Comparison of ENCODE assay signal across 20 mouse cellular contexts in the genomic region with DNA sequence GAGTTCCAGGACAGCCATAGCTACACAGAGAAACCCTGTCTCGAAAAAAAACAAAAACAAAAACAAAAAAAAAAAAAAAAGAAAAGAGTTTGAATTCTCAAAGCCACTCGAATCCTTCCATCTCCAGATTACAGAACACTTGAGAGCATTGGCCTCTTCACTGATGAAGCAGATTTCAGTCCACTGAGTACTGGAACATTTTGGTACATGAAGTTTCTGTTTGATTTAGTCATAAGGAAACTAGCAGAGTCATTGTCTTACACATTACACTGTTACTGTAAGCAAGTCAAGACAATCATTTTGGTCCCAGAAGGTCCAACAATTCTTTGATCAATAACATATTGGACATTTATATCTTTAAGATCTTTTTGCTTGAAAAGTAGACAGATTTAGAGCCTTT.
"Had no signal": no experiment of that assay in that cellular context is flagged by ENCODE, and none has a peak within 500 bp of the region (broad histone marks: within the 10 kb centered on the region; RNA-seq: fewer than 3 reads in every experiment).

No protein-coding gene starts in this region.

- H3K27me3 ChIP-seq: lung, embryonic 15.5 days; midbrain, embryonic 12.5 days; midbrain, embryonic 15.5 days; neural tube, embryonic 12.5 days; neural tube, embryonic 15.5 days; stomach, embryonic 15.5 days had no signal

- H3K9me3 ChIP-seq: liver, embryonic 13.5 days; lung, embryonic 15.5 days; midbrain, embryonic 12.5 days; midbrain, embryonic 15.5 days; neural tube, embryonic 12.5 days; neural tube, embryonic 15.5 days; stomach, embryonic 15.5 days had no signal

- H3K36me3 ChIP-seq: midbrain, embryonic 15.5 days; neural tube, embryonic 15.5 days; stomach, embryonic 15.5 days had no signal

- H3K4me3 ChIP-seq: left cerebral cortex, adult 2 months; liver, embryonic 13.5 days; lung, embryonic 15.5 days; midbrain, embryonic 12.5 days; midbrain, embryonic 15.5 days; neural tube, embryonic 12.5 days; neural tube, embryonic 15.5 days; stomach, embryonic 15.5 days had no signal

- H3K4me2 ChIP-seq: liver, embryonic 13.5 days; lung, embryonic 15.5 days; midbrain, embryonic 12.5 days; midbrain, embryonic 15.5 days; neural tube, embryonic 12.5 days; stomach, embryonic 15.5 days had no signal

- DNase-seq: kidney, adult 18-20 months; kidney, adult 9 months; kidney, postnatal 14 days; kidney, postnatal 4 days; layer of hippocampus, postnatal 36 days; liver, embryonic 13.5 days; lung, postnatal 14 days; right cerebral cortex, adult 18-20 months; right cerebral cortex, postnatal 14 days; right cerebral cortex, postnatal 4 days; spleen, adult 18-20 months; thymus, postnatal 25 days had no signal

- H3K9ac ChIP-seq: liver, embryonic 13.5 days; lung, embryonic 15.5 days; midbrain, embryonic 12.5 days; midbrain, embryonic 15.5 days; neural tube, embryonic 12.5 days; neural tube, embryonic 15.5 days; stomach, embryonic 15.5 days had no signal

- H3K27ac ChIP-seq: left cerebral cortex, adult 2 months; liver, embryonic 13.5 days; lung, embryonic 15.5 days; macrophage; midbrain, embryonic 12.5 days; midbrain, embryonic 15.5 days; neural tube, embryonic 12.5 days; neural tube, embryonic 15.5 days; stomach, embryonic 15.5 days had no signal
